Comparison of ENCODE assay signal across 25 mouse cellular contexts in genomic region chr2:161342648-161343047, GRCm38 (mm10).
A peak's percentile ranks its signal among the peaks of the same experiment; 100 is the strongest.
DNase-seq lines count a peak whose midpoint lies in the region; ATAC-seq and TF ChIP-seq lines count a peak whose summit lies in the region.
"Had no signal": no experiment of that assay in that cellular context is flagged by ENCODE, and none has a peak within 500 bp of the region (broad histone marks: within the 10 kb centered on the region; RNA-seq: fewer than 3 reads in every experiment).

No protein-coding gene starts in this region.

- no peak overlapping the region for H3K4me3 ChIP-seq in heart, embryonic 11.5 days (ENCODE audit: low read depth, low read length)
- H3K4me3 ChIP-seq in heart, embryonic 12.5 days = no peak overlapping the region
- 0 out of 2 replicates have a peak overlapping the region, but pooled peaks have one; percentile 43 for H3K4me3 ChIP-seq in midbrain, embryonic 10.5 days
- H3K4me3 ChIP-seq in midbrain, postnatal 0 days (ENCODE audit: low read depth, low read length) = no peak overlapping the region
- no peak overlapping the region for H3K4me3 ChIP-seq in liver, embryonic 14.5 days (ENCODE audit: insufficient read depth in 1 of 2, low read depth in 2 of 2, low read length in 2 of 2)
- H3K4me3 ChIP-seq in gastrocnemius, adult 2 months = no peak overlapping the region
- H3K4me3 ChIP-seq: embryonic facial prominence, embryonic 13.5 days; forebrain, embryonic 15.5 days; layer of hippocampus, adult 2 months; limb, embryonic 13.5 days; myocyte; neural tube, embryonic 12.5 days had no signal

- intact Hi-C loops in gastrocnemius, adult 2 months (cut with DNase I) = no loop called here

- H3K27me3 ChIP-seq in heart, embryonic 11.5 days (ENCODE audit: control insufficient read depth, insufficient read depth, low read length) = peaks cover 3% of the 10 kb centered on the region; the same call in 1 of the 2 replicates
- H3K27me3 ChIP-seq in heart, embryonic 12.5 days (replicated peaks) = peaks cover 4% of the 10 kb centered on the region
- peaks cover 44% of the 10 kb centered on the region for H3K27me3 ChIP-seq in midbrain, embryonic 10.5 days (ENCODE audit: low read depth, poor library complexity, severe bottlenecking)
- H3K27me3 ChIP-seq in midbrain, postnatal 0 days (ENCODE audit: insufficient read depth, low read length) = no peaks in the 10 kb centered on the region
- H3K27me3 ChIP-seq in liver, embryonic 14.5 days (ENCODE audit: control insufficient read depth, insufficient read depth, low read length) = no peaks in the 10 kb centered on the region
- H3K27me3 ChIP-seq: forebrain, embryonic 15.5 days had no signal

- 72% methylated on average over 2 of the region's 2 CpGs for WGBS in heart, embryonic 11.5 days (ENCODE audit: insufficient replicate concordance)
- 82% methylated on average over 2 of the region's 2 CpGs for WGBS in heart, embryonic 12.5 days
- WGBS in midbrain, embryonic 10.5 days = 87% methylated on average over 2 of the region's 2 CpGs
- 80% methylated on average over 2 of the region's 2 CpGs for WGBS in midbrain, postnatal 0 days
- 46% methylated on average over 2 of the region's 2 CpGs for WGBS in liver, embryonic 14.5 days (ENCODE audit: insufficient replicate concordance)

- H3K9ac ChIP-seq in heart, embryonic 11.5 days (ENCODE audit: low read depth, low read length) = no peak overlapping the region
- no peak overlapping the region for H3K9ac ChIP-seq in heart, embryonic 12.5 days
- no peak overlapping the region for H3K9ac ChIP-seq in midbrain, postnatal 0 days (replicated peaks; ENCODE audit: low read length, poor library complexity, severe bottlenecking)
- no peak overlapping the region for H3K9ac ChIP-seq in liver, embryonic 14.5 days (replicated peaks)
- H3K9ac ChIP-seq: embryonic facial prominence, embryonic 13.5 days; forebrain, embryonic 15.5 days; hindbrain, embryonic 14.5 days; neural tube, embryonic 12.5 days had no signal

- no peaks in the 10 kb centered on the region for H3K9me3 ChIP-seq in heart, embryonic 11.5 days (replicated peaks; ENCODE audit: control insufficient read depth, low read length)
- H3K9me3 ChIP-seq in heart, embryonic 12.5 days (replicated peaks) = no peaks in the 10 kb centered on the region
- no peaks in the 10 kb centered on the region for H3K9me3 ChIP-seq in midbrain, embryonic 10.5 days (replicated peaks)
- no peaks in the 10 kb centered on the region for H3K9me3 ChIP-seq in midbrain, postnatal 0 days (ENCODE audit: low read length)
- H3K9me3 ChIP-seq in liver, embryonic 14.5 days (ENCODE audit: control insufficient read depth, low read length) = no peaks in the 10 kb centered on the region
- H3K9me3 ChIP-seq: embryonic facial prominence, embryonic 13.5 days; forebrain, embryonic 15.5 days; neural tube, embryonic 12.5 days had no signal

- TF ChIP-seq EP300 in liver, embryonic 14.5 days (IDR thresholded peaks at IDR 0.05; ENCODE audit: low read depth) = 0 out of 2 replicates have a peak, but pooled peaks have one; percentile 20

- ATAC-seq in heart, embryonic 11.5 days (replicated peaks; ENCODE audit: insufficient number of reproducible peaks, low FRiP score, low TSS enrichment) = peak; percentile 12; the same call in 1 of the 2 replicates
- no peak for ATAC-seq in heart, embryonic 12.5 days (ENCODE audit: insufficient number of reproducible peaks, low FRiP score)
- no peak for ATAC-seq in midbrain, postnatal 0 days (ENCODE audit: low FRiP score)
- ATAC-seq in liver, embryonic 14.5 days (ENCODE audit: insufficient read depth) = peak; percentile 76
- ATAC-seq: CD4-positive, CD25-positive, alpha-beta regulatory T cell, adult 4 months; inflammation-experienced regulatory T-cells, adult 6 months had no signal

- H3K36me3 ChIP-seq in heart, embryonic 11.5 days (ENCODE audit: control insufficient read depth, insufficient read depth, low read length) = no peaks in the 10 kb centered on the region
- H3K36me3 ChIP-seq in heart, embryonic 12.5 days = no peaks in the 10 kb centered on the region
- H3K36me3 ChIP-seq in midbrain, embryonic 10.5 days = no peaks in the 10 kb centered on the region
- no peaks in the 10 kb centered on the region for H3K36me3 ChIP-seq in midbrain, postnatal 0 days (ENCODE audit: insufficient read depth, low read length)
- no peaks in the 10 kb centered on the region for H3K36me3 ChIP-seq in liver, embryonic 14.5 days (replicated peaks; ENCODE audit: control insufficient read depth, insufficient read depth, low read depth)
- H3K36me3 ChIP-seq: embryonic facial prominence, embryonic 13.5 days; forebrain, embryonic 15.5 days; limb, embryonic 13.5 days; neural tube, embryonic 12.5 days had no signal

- no peak overlapping the region for H3K27ac ChIP-seq in heart, embryonic 11.5 days (ENCODE audit: low read depth, low read length)
- no peak overlapping the region for H3K27ac ChIP-seq in heart, embryonic 12.5 days (ENCODE audit: poor library complexity, severe bottlenecking)
- peak overlapping the region; percentile 68; the same call in 1 of the 2 replicates for H3K27ac ChIP-seq in midbrain, embryonic 10.5 days (replicated peaks)
- H3K27ac ChIP-seq in midbrain, postnatal 0 days (ENCODE audit: low read depth, low read length) = no peak overlapping the region
- H3K27ac ChIP-seq in liver, embryonic 14.5 days = no peak overlapping the region
- H3K27ac ChIP-seq in gastrocnemius, adult 2 months = no peak overlapping the region
- H3K27ac ChIP-seq: embryonic facial prominence, embryonic 13.5 days; limb, embryonic 13.5 days; macrophage; neural tube, embryonic 12.5 days had no signal

- TF ChIP-seq CTCF in midbrain, postnatal 0 days (IDR thresholded peaks at IDR 0.05) = no peak
- TF ChIP-seq CTCF in liver, embryonic 14.5 days (IDR thresholded peaks at IDR 0.05; ENCODE audit: low read depth) = no peak
- TF ChIP-seq CTCF in gastrocnemius, adult 2 months (IDR thresholded peaks at IDR 0.05) = no peak

- peak overlapping the region; percentile 64; the same call in 1 of the 2 replicates for H3K4me2 ChIP-seq in heart, embryonic 11.5 days
- no peak overlapping the region for H3K4me2 ChIP-seq in heart, embryonic 12.5 days
- H3K4me2 ChIP-seq in midbrain, postnatal 0 days (ENCODE audit: low read depth, low read length, poor library complexity, severe bottlenecking) = no peak overlapping the region
- peak overlapping the region; percentile 55 for H3K4me2 ChIP-seq in liver, embryonic 14.5 days (ENCODE audit: low read depth)

- DNase-seq in midbrain, embryonic 10.5 days (ENCODE audit: low spot score) = no peak
- DNase-seq in midbrain, postnatal 0 days (ENCODE audit: low spot score) = no peak
- peak in 2 of 3 experiments; percentile 19 to 20 for DNase-seq in liver, embryonic 14.5 days (ENCODE audit: low read depth in 3 of 3, low spot score in 3 of 3)
- no peak for DNase-seq in frontal cortex, postnatal 14 days (ENCODE audit: low spot score in 2 of 2)
- no peak for DNase-seq in gastrocnemius, adult 2 months
- DNase-seq: adrenal gland, postnatal 14 days; cerebellum, adult 18-20 months; gastrocnemius, postnatal 10 days; heart, postnatal 4 days; kidney, adult 2 months; kidney, postnatal 36 days; right cerebral cortex, postnatal 4 days; thymus, postnatal 4 days had no signal

- peaks cover 6% of the 10 kb centered on the region; the same call in 1 of the 2 replicates for H3K4me1 ChIP-seq in heart, embryonic 11.5 days (ENCODE audit: control insufficient read depth, insufficient read depth, low read length)
- H3K4me1 ChIP-seq in heart, embryonic 12.5 days (replicated peaks) = peaks cover 10% of the 10 kb centered on the region
- H3K4me1 ChIP-seq in midbrain, embryonic 10.5 days = peaks cover 53% of the 10 kb centered on the region
- peaks cover 6% of the 10 kb centered on the region; the same call in 1 of the 2 replicates for H3K4me1 ChIP-seq in midbrain, postnatal 0 days (ENCODE audit: insufficient read depth, low read length)
- H3K4me1 ChIP-seq in liver, embryonic 14.5 days (replicated peaks; ENCODE audit: control insufficient read depth in 2 of 2, insufficient read depth in 2 of 2, low read length in 1 of 2) = peaks cover 0 to 18% of the 10 kb centered on the region in 2 experiments; a peak in 3 of 4 replicates

Comparison
In these comparisons a context has a peak if more than half of its experiments do, and no peak if none do; other contexts are left out.
1. ATAC-seq: peak in heart, embryonic 11.5 days (single experiment) and liver, embryonic 14.5 days (single experiment); none in heart, embryonic 12.5 days (single experiment) and midbrain, postnatal 0 days (single experiment).
2. H3K4me2 ChIP-seq: peak in heart, embryonic 11.5 days (single experiment) and liver, embryonic 14.5 days (single experiment); none in heart, embryonic 12.5 days (single experiment) and midbrain, postnatal 0 days (single experiment).
3. DNase-seq: peak in liver, embryonic 14.5 days (2 of 3); none in midbrain, embryonic 10.5 days (single experiment), midbrain, postnatal 0 days (single experiment), frontal cortex, postnatal 14 days (0 of 2) and gastrocnemius, adult 2 months (single experiment).